Mouse (Mus musculus) gastrocnemius, postnatal 4 days (tissue): ENCODE measurements around the gene Map4k4. TPM values are rescaled to one million over a fixed set of nuclear protein-coding genes. Genes with fewer than 3 reads are reported as not detected.

Experiments
- DNase-seq, 2 experiments: peaks; one replicate each; pipeline ENCODE4 v3.0.0; 2021 to 2022; ENCODE audit warnings: low spot score in 2 of 2, mixed read lengths in 2 of 2
- total RNA-seq, 2 experiments: library from RNA; stranded (reverse); gene quantifications; 2 replicates each; pipeline ENCODE4 v1.2.3; 2021

Map4k4 gene
- total RNA-seq, 2 experiments from 2014 or later: 156 to 168 TPM

DNA sequence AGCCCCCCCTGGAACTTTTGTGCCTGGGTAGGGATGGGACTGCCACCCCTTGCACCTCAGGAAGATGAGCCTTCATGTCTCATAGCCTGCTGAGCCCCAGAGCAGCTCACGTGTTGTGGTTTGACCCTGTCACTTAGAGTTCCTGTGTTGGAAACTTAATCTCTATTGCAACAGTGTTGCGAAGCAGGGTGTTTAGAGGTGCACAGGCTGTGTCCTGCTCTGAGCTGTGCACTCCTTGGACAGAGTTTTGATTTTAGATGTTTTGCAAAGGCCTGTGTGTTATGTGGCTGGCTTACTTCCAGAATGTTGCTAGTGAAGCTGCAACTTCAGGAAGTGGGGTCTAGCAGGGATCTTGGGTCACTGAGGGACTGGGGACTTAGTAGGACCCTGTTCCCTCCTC lies 4.1 kb upstream of the Map4k4 start:
- DNase-seq: no peak

DNA sequence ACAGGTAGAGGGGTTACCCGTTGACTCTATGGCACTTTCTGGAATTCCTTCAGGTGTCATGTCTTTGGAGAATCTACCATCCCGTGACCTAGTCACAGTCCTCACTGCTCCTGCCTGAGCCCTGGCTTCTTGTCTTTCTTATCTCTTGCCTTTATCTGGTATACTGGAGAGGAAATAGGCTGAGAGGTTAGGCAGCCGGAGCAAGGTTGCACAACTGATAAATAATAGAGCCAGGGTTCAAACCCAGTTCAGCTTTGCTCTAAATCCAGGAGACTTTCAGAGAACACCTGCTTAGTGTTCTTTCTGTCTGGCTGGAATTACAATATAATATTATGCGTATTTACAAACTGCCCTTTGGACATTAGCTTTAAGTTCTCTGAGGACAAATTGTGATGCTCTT lies 2.0 kb upstream of the Map4k4 start:
- DNase-seq: no peak

DNA sequence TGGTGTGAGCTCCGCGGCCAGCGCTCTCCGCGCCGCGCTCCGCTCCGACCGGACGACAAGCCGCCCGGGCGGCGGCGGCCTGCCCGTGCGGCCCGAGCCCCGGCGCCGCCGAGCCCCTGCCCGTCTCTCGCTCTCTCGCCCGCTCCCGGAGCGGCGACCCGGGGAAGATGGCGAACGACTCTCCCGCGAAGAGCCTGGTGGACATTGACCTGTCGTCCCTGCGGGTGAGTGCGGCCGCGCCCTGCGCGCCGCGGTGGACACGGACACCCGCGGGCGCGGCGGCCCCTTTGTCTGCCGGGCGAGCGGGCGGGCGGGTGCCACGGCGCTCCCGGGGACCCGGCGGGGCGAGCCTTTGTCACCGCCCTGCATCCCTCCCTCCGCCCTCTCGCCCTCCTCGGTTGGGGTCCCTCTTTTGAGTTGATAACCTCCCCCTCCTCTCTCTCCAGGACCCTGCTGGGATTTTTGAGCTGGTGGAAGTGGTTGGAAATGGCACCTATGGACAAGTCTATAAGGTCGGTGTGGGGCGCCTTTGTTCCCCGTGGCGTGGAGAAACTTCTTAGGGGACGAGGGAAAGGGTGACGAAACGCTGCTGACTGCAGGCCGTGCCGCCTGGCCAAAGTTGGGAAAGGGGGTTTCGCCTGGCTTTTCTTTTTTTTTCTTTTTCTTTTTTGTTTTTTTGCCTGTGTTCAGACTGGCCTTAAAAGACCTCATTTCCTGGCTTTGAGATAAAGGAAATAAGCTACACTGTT lies 524 bp downstream of the Map4k4 start:
- DNase-seq: peak in 1 of 2 experiments; percentile 60

DNA sequence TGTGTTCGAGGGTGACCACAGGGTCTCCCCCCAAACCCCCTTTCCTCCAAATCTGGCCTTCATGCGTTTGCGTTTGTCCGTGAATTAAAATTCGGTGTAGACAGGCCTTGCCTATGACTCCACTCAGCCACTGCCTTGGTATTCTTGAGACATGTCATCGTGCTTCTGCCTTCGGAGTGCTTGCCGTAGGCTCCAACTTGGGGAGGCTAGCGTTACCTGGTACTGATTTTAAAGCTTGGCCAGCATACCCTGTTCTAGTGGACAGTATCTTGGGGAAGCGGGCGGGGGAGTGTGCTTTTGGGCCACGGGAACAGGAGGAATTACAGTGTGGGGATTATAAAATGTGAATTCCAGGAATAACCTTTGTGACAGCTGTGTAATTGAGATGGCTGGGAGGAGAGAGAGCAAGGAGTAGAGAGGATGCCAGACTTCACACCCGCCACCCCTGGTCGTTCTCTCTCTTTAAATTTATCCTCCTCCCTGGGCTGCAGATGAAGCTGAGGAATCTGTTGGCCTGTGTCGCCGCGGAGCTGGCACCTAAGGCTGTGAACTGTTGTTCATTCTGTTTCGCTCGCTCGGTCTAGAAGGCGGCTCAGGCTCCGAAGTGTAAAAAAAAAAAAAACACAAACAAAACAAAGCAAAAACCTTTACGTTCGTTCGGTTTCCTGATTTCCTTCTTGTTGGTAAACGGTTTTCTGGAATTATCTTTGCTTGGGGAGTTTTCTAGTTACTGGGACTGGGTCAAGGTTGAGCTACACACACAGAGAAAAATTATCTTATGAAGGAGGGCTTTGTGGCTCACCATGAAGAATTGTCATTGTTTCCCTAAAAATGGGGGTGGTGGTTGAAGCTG lies 1.4 kb downstream of the Map4k4 start:
- DNase-seq: peak in 1 of 2 experiments; percentile 63

DNA sequence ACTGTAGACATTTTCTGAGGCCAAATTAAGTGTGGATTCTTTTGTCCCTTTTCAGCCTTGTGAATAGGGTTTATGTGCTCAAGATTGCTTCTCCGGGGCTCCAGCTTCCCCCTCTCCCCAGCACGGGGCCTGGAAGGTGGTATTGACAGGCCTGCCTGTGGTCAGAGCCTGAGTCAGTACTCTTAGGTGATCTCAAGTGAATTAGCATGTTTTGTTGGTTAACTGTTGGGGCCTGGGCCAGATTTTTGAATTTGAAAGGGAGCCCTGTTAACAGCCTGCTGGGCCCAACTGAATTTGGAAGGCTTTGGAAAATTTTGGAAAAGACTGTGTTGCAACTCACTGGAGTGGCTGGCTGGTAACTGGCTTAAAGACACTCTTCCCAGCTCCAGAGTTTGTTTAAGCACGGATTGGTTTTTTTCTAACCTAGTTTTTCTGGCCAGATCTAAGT lies 2.0 kb downstream of the Map4k4 start:
- DNase-seq: peak in 1 of 2 experiments; percentile 57

DNA sequence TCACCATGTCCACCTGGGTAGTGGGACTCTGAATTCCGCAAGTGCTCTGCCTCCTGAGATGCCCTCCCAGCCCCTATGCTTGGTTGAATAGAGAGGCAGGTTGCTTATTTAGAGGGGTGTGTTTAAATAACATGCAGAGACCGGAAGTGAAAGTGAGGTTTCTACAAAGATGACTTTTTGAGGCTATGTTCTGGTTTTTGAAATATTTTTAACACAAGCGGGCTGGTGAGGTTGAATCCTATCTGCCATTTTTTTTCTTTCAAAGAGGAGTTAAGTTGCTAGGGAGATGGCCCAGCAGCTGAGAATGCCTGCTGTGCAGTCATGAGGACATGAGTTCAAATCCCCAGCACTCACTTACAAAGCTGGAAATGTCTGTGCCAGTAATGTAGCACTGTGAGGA lies 4.0 kb downstream of the Map4k4 start:
- no peak for DNase-seq

DNA sequence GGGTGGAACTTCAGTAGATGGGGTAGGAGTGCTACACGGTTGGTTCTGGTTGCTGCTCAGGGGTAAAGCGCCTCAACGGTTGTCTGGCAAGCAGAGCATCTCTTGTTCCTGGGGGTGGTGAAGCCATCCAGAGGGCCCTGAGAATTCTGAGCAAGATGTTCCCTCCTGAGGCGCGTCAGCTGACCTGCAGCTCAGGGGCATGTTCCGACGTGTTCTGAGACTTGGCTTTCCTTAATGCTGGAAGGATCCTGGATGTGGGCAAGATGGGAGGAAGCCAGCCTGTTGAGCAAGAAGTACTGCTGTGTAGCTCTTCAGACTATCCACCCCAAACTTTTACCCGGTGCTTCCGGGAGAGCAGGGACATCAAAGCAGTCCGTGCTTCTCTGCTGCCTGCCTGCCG lies 6.2 kb downstream of the Map4k4 start:
- DNase-seq: no peak

DNA sequence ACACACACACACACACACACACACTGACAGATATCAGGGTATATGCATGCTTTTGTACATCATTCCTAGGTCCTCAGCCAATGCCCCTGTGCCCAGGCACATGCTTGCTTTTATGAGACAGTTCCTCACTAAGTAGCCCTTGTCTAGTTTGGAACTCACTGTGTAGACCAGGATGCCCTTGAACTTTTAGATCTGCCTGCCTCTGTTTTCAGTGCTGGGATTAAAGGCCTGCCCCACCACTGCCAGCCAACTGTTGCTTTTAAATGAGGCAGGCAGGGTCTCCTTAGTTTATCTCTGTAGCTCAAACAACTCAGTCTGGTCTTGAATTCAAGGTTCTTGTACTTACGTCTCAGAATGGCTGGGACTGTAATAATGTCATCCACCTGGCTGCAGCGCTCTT lies 8.3 kb downstream of the Map4k4 start:
- no peak for DNase-seq

DNA sequence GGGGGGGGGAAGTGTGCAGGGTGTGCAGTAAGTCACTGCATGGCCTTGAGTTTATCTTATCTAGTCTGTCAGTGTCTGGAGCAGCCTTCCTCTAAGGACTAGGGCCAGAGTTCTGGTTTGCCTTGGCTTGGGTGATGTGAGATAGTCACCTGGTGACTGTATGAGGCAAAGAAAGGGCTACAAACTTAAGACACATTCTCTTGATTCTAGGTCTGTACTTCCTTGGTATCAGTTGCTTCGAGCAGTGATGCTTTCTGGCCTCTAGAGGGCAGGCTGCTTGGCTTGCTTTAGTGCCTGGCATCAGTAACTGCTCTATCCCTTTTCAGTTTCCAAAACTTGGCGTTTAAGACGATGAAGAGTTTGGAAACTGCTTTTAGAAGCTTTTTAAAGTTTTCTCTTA lies 10.7 kb downstream of the Map4k4 start:
- DNase-seq: no peak

DNA sequence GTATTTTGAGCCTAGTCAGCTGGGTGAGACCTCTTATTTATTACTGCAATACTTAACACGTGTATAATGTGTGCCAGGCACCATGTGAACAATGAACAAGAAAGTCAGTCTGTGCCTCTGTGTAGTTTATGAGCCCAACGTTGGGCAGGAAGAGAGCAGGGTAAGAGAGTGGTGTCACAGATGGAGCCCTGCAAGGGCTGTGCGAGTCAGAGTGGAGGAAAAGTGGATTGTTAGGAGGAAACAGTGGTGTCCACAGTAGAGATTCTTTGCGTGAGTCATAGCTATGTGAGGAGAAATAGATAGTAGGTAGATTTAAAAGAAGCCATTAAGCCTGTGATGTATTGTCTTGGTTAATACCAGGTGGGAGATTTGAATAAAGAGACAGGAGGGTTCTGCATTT lies 12.5 kb downstream of the Map4k4 start:
- DNase-seq: no peak

DNA sequence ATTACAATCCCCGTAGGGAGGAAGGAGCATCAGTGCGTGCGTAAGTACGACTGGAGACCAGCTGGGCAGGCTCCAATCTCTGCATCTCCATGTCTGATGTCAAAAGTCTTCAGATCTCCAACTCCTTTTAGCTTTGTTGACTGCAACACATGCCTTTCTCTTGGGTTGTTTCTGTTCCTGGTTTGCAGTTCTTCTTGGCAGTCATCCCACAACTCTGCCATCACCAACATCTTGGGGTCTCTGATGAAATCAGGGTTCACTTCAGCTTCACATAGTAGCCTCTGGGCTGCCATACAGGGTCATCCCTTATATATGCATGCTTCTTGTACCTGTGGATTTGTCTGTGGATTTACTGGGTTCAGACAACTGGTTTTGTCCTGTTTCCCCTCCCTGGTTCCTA lies 15.4 kb downstream of the Map4k4 start:
- DNase-seq: no peak

DNA sequence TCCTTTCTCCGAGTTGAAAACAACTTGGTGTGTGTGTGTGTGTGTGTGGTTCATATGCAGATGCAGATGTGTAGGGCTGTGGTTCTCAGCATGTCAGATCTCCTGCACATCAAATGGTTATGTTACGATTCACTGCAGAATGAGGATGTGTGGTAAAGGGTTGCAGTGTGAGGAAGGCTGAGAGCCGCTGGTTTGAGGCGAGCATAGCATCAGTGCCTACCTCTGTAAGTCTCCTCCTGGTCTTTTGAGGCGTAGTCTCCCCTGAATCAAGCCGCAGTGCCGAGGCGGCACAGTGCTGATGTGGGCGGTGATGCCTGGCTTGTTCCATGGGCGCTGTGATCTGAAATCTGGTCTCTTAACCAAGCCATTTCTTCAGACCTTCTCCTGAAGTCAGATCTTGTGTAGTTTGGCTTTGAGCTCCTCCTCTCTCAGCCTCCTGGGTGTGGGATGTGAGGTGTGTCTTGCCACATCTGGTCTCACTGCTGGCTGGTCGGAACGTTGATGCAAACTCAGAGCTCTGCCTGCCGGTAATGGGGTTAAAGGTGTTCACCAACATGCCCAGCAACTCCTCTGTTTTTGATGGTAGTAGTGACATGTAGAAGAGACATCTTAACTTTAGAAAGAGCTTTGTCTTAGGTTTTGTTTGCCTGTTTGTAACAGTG lies 17.3 kb downstream of the Map4k4 start:
- no peak for DNase-seq

DNA sequence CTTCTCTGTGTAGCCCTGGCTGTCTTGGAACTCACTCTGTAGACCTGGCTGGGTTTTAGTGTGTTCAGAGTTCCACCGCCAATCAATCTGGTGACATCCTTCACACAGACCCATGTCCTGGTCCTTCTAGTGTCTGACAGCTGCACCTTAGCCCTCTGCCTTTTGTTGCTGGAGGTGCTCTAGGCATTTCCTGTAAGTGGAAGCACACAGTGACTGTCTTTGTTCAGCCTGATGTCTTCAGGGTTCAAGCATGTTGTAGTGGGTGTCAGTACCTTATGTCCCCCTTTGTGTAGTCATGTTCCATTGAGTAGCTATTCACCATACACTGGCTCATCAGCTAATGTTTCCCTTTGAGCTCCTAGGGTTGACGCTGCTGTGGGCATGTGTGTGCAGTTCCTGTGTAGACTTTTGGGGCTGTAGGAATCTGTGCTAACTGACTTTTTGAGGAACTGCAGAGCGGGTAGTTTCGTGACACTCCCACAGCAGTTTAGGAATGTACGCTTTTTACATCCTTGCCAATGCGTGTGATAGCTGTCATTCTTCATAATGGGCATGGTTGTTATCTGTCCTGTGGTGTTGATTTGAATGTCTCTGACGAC lies 17.9 kb downstream of the Map4k4 start:
- no peak for DNase-seq

DNA sequence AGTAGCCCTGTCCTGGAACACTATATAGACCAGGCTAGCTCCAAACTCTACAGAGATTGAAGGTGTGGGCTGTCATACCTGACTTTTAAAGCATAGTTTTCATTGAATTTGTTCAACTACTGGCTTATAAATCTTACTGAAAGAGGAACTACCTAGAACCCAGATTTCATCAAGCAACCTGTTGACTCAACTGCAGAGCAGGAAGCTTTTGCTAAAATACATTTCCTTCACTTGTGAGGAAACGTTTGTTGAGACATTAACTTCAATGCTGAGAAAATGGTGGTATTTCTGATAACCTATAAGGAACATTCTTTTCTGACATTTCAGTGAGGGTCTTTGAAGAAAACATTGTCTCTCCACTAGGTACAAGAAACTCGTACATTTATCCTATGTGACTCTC lies 19.9 kb downstream of the Map4k4 start:
- no peak for DNase-seq

DNA sequence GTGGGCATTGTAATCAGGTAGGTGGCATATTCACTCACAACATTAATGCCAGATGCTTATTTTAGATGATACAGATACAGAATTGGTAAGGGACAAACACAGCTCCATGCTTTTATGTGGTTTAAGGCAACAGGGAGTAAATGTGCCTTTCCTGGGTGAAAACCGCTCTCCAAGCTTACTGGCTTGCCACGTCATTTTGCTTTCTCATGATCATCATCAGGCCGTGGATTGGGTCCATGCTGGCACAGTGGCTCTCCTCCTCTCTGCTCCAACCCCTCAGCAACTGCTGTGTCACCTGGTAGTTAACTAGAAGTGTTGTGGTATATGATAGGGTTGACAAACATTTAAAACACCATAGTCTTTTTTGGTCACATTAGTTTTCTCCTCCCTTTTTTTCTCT lies 21.3 kb downstream of the Map4k4 start:
- DNase-seq: no peak

DNA sequence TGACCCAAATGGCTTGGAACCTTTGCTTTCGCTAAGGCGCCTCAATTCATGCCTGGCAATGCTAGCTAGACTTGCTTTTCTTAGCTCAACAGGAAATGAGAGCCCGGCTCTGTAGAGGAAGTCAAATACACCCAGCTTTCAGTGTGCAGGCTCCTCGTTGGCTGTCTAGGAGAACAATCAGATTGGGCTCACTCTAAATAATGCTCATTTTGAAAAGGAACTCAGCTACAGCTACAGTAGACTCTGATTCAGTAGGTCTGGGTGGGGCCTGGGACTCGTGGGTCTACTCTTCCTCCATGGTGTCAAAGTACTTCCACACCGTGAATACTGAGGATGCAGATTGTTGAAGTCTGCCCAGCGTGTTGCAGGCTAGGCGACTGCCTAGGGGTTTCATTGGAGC lies 22.0 kb downstream of the Map4k4 start:
- no peak for DNase-seq

DNA sequence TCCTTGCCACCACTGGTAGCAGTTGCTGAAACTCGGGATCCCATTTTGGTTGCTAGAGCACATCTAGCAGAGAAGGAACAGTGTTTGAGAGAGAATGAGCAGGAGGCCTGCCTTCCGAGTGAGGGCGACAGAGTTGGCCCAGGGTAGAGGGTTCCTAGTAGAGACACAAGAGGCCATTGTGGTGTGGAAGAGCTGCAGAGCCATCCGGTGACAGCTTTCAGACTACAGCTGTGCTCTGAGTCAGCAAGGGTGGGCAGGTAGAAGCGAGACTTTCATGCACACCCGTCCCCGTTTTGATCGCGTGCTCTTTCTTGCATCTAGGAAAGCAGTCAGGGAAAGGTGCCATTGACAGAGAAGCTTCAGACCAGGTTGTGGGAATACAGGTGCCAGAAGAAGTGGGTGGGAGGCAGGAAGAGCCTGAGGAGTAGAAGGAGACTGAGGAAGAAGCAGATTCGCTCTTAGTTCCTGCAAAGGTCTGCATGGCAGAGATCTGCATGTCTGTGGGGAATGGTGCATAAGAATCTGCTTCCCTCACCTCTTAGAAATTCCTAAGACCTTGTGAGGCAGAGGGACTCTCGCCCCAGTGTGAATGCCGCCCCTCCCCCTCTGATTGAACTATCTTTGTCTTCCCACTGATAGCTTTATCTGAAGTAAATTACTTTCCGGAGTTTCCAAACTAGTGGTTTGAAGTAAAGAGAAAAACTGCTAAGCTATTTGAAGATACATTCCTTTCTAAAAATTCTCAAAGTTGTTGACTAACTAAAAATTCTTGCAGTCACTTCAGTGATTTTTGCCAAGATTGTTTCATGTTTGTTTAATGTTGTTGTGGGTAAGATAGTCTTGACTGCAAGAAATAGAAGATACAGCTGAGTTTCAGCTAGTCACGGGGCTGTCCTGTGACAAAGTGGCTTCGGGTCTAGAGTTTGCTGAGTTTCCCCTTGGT lies 23.0 kb downstream of the Map4k4 start:
- no peak for DNase-seq

DNA sequence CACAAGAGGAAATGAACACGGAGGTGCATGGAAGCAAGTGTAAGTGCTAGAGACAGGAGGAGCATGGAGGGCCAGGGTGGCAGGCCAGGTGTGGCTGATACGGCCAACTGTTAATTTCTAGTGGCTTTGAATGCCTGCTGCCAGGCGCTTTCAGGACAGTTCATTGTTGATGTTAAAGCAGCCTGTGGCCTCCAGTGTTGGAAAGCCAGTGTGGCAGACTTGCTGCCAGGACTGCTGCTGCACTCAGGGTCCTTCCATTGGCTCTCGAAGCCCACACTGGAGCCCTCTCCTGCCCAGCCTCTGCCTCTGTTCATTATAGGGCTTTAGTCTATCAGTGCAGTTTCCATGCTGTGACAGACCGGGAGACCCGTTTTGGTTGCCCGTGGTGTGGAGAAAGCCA lies 30.3 kb downstream of the Map4k4 start:
- no peak for DNase-seq

DNA sequence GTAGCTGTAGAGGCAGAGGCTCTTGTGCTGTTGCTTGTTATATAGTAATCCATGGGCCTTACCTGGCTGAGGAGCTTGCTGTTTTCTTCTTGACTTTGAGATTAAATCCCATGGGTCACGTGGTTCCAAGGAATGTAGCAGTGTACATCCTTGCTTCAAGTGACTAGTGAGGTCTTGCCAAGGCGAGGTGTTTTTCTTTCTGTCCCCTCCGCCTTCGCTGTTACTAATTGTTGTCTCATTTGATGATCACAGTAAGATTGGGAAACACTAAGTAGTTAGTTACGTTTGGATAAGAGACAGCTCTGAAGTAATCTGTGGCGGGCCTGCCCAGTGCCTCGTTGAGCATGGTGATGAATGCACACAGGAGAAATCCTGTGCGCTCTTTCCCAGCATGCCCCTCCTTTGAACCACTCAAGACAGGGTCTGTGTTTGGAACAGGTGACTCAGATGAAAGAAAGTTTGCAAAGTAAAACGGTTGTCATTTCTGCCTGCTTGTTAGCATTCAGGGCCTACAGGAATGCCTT lies 31.6 kb downstream of the Map4k4 start:
- no peak for DNase-seq

DNA sequence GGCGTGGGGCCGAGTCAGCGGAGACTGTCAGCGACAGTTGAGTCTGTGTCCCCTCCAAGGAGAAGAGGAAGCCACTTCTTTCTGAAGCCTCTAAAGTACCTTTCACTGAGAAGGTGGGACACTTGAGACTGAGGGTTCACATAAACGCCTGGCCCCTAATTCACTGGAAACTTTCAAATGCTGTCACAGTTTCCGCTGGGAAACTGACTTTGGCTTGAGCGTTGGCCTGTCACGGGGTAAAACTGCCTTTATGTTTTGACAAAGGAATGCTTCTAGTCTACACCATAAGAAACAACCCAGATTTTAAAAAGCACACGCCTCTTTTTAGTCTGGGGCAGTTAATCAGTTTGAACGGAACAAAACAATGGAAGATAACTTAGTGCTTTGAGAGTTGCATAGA lies 32.2 kb downstream of the Map4k4 start:
- no peak for DNase-seq
